Mouse (Mus musculus): ENCODE measurements around the gene Cnnm4.

Gene Cnnm4

DNA sequence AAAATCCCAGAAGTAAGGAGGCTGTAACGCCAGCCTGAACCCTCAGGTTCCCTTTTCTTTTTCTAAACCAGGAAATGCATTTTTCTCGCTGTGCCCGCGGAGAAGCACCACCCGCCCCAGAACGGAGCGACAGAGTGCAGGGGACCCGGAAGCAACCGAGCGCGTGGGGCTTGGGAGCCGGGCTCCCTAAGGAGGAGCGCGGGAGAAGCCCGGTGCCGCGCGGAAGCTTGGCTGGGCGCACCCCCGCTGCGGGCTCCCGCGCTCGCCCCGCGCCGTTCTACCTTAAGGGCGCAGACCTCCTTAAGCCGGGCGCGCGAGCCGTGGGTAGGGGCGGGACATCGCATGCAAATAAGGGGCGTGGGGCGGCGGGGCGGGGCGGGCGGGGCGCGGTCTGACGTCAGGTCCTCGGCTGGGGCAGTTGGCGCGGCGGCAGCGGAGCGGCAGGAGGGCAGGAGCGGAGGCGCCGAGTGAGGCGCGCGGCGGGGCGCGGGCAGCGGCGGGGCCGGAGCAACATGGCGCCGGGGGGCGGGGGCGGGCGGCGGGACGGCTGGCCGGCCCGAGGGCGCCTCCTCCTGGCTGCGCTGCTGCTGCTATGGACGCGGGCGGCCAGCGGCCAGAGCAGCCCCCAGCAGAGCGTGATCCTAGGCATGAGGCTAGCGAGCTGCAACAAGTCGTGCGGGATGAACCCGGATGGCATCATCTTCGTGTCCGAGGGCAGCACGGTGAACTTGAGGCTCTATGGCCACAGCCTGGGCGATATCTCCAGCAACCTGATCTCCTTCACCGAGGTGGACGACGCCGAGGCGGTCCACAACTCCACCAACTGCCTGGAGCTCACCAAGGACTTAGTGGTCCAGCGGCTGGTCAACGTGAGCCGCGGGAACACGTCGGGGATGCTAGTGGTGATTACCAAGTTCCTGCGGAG, at the start of gene Cnnm4:
TSS of gene Cnnm4 (plus strand) at position 440 of the 925 bp plus-strand sequence.
- DNase-seq, result peak; percentile 83 to 89

DNA sequence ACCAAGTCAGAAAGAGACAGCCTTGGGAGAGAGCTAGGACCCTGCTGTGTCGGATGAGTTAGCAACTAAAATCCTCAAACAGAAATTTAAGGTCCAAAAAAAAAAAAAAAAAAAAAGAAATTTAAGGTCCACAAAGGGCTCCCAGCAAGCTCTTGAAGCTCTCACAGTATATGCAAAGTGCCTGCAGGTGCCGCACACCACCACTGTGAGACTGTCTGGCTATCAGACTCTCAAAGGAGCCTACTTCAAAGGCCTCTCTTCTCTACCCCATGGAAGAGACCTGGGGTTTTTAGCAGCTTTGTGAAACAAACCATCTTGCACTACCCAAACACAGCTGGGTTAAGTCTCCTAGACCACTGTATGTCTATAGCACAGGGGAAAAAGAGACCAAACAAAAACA, 41.9 kb upstream of the Cnnm4 start:
- DNase-seq, result no peak

DNA sequence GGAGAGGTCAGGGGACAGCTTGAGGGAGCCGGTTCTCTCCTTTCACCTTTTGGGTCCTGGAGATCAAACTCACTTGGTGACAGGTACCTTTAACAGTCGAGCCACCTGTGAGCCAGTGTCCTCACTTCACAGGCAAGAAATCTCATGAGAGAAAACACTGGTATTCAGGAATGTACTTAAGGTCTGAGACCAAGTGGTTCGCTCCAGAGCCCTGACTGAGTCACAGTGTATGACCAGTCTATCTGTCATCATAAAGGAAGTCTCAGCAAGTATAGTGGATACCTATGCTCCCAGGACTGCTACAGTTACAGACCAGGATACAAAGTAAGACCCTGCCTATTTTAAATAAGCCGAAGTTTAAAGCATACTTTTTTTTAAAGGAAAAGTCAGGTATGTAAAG, 38.4 kb upstream of the Cnnm4 start:
- no peak for DNase-seq

DNA sequence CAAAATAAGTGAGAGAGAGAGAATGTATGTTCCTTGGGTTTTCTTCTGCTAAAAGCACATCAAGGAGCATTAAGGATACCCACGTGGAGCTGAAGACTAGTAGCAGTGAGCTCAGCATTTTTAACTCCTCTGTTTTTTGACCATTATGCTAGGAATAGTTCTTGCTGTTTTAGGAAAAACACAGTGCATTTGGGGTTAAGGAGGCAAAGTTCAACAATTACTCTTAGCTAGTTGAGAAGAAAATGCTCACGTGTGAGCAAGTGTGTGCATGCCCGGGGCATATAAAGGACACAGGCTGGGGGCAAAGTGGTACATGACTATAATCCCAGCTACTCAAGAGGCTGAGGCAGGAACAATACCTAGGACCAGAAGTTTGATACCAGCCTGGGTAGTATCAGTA, 37.8 kb upstream of the Cnnm4 start:
- DNase-seq, result no peak

DNA sequence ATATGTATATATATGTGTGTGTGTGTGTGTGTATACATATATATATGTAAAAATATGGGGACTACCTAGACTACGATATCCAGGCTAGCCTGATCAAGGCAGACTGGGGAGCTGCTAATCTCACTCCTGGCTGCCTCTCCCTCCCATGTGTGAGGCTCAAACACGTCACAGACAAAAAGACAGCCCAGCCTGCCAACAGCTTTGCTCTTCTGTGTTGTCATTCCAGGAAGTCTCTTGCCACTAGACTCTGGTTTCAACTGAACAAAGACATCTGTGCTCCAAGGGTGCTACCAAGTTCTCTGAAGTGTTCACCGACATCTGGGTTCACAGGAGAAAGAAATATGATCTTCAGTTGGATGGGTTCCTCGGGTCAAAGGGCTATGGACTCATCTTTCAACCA, 36.3 kb upstream of the Cnnm4 start:
- DNase-seq, result no peak

DNA sequence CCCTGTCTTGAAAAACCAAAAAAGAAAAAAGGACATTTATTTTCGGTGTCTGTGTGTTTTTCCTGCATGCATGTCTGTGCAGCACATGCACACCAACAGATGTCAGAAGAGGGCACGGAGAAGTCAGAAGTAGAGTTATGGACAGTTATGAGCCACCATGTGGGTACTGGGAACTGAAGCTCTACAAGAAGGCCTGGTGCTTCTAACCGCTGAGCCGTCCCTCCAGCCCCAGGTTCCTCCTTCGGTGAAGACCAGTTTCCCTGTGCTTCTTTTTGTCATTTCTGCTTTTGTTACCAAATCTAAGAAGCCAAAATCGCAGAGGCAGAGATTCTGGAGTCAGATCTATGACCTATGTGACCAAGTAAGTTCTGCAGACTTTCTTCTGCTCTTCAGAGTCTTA, 34.9 kb upstream of the Cnnm4 start:
- no peak for DNase-seq

DNA sequence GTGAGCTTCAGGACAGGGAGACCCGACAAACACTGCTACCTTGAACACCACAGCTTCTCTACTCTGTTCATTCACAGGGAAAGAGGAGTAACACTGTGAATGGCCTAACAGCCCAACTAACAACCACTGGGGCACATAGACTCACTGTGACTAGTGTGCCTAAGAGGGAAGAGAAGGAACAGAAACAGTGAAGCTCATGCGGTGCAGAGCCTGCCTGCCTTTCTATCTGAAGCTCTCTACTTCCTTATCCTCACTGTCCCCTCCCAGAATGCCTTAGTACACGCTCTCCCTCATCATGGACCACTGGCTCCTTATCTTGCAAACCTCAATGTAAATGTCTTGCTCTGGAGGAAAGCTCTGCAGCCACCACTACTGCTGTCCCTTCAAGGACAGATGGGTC, 34.2 kb upstream of the Cnnm4 start:
- DNase-seq, result no peak

DNA sequence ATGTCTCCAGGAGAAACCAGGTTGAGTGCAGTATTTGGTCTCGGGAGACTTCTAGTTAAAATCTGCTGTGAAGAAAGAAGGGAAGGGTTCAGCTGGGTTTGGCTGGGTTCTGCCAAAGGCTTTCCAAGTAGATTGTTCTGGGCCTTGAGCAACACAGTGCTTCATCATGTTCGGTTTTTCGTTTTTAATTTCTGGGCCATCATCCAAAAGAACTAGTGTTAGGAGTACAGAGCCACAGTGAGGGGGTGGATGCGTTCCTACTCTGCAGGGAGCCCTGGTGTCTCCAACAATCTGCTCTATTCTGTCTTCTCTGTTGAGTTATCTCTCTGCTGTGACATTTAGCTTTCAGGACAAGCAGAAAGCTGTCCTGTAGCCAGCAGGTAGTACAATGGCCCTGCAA, 30.3 kb upstream of the Cnnm4 start:
- peak; percentile 57 to 63 for DNase-seq

DNA sequence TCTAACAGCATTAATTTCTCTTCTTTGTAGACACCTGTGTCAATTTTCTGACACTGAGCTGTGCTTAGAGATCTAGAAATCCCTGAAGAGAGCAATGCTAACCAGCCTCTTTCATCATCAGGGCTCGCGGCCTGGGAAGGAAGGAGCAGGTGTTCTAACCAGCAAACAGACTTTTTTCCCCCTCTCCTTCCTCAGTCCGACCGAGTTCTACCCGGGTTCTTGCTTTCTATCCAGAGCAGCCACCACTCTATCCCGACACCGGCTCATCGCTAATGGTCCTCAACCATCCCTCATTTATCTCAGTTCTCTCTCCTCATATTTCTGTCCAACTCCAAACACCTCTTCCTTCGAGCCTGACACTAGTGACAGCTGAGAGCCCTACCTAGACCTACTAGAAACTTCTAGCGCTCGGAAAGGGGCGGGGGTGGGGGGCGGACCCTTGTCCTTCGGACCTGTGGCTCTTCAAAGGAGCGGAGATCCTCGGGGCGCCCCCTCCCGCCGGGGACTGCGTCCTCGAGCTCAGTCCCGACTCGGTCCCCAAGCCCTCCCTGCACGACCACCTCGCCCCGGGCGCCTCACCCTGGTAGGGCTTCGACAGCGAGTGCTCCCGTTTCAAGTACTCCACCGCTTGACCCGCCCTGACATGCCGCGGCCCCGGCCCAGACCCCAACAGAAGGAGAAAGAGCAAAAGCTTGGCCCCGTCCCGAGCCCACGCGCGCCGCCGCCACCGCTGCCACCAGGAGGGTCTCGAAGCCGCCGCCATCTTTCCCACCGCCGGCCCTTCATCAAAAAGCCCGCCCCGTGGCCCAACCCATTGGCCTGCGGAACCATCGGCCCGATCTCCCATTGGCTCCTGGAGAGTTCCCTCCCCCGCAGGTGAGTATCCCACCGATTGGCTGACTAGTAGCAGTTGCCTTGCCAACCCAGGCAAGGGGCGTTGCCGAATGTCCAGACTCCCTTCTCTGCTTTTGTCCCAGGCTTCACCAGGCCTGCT, 26.7 kb upstream of the Cnnm4 start, which contains the start of gene Lman2l:
TSS of gene Lman2l (minus strand) at position 801 of the 994 bp plus-strand sequence.
- peak; percentile 94 to 96 for DNase-seq

DNA sequence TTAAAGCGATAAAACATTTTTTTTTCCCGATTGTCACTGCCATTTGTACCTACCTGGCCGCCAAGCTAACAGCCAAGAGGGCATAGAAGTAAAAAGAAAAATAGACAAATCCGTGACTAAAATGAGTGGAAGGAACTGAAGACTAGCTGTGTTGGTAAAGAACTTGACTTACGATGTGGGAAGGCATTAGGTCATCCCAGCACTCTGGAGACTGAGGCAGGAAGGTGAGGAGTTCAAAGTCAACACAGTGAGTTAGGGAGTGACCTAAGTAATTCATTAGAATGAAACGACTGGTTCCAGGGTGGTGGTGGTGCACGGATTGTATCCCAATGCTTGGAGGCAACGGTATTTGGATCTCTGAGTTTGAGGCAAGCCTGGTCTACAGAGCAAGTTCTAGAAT, 25.9 kb upstream of the Cnnm4 start:
- DNase-seq, result no peak

DNA sequence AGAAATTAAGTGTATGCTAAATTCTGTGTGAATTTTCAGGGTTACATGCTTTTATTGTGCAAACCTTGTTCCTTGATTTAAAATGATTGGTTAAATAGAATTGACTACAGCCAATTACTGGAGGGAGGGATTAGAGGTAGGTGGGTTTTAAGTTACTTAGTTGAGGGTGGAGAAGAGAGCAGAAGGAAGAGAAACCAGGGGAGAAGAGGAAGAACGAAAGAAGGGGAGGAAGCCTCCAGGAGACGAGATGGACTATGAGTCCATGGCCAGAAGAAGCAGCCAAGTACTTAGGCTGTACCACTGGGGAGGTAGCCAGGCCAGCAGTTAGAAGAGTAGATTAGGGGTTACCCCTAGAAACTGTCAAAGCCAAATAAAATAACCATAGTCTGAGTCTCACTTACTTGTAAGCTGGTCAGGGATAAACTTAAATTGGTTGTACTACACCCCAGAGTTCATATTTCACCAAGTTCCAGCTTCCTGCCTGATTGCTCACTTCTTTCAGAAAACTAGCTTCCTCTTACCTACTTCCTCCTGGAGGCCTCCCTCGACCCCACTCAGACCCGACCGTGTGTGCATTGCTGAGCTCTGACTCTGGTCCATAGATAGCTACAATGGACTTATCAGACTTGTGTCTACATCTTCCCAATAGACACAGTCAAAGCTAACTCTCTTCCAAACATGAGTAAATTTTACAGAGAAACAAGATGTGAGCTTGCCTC, 25.2 kb upstream of the Cnnm4 start:
- DNase-seq, result no peak

DNA sequence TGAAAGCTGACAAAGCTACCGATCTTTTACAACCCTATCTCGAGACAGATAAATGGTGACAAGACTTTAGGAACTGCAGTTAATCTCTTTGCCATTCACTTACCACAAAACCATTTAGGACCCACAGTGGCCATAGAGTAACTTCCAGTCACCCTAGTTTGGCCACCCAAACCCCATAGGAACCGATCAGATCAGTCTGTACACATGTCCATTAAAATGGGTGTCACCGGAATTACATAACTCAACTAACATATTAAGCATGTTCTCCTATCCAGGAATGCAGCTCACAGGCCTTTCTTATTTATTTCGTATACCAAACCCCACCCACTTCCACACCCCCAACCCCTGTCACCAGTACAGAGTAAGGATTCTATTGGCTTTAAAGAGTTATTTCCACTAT, 24.6 kb upstream of the Cnnm4 start:
- DNase-seq, result no peak

DNA sequence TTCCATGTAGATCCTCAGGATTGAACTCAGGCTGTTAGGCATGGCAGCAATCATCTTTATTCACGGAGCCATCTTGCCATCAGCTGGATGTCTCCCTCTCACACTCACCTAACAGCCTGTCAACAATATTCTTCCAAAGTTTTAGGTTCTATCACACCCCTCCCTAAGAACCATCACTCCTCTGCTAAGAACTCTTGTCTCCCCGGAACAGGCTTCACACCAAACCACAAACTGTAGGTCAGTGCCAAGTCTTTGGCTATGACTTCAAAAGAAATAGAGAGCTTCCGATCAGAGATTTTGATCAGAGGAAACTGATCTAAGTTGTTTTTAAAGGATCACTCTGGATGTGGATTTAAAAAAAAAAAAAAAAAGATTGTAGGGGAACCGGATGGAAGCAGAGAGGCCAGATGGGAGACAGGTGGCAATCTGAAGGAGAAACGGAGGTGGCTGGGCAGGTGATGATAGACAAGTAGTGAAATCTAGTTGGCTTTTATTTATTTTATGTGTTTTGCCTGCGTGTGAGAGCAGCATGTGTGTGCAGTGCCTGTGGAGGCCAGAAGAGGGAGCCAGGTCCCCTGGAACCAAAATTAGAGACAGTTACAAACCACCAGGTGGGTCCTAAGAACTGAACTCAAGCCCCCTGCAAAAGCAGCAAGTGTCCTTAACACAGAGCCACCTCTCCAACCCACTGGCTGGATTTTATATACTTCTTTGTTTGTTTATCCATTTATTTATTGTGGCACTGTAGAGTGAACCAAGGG, 17.2 kb upstream of the Cnnm4 start:
- no peak for DNase-seq

DNA sequence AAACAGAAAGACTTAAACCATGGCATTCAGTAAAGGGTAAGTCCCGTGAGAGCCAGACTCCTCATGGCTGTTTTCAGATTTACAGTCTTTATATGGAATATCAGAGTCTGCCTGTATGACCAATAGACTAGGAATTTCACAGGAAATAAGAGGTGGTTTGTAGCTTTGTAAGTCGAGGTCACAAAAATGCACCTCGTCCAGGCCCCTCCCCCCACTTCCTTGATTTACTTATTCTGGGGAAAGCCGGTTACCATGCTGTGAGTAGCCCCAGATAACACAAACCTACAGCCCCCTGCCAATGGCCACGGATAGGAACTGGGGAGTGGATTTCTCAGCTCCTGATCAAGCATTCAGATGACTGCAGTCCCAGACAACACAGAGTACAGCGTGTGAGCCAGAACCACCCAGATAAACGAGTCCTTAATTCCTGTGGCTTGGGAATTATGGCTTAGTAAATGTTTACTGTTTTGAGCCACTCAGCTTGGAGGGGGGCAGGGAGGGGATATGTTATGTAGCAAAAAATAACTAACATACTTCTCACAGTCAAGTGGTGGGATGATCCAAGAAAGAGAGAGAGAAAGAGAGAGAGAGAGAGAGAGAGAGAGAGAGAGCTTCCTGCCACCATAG, 13.9 kb upstream of the Cnnm4 start:
- DNase-seq, result no peak

DNA sequence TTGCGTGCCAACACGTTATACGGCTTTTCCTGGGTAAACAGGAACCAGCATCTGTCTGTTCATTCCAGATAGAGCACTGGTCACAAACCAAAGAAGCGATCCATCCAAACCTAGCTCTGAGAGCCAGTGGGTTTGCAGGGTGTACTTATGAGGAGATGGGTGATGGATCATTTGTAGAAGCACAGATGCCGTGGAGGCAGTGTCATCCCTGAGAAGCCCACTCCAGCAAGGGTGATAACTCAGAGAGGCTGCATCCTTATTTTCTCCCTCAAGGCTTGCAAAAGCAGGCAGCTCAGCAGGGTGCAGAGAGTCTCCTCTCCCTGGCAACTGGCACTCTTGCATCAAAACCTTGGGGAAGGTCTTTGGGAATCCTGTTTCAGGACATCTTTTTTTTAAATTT, 13.3 kb upstream of the Cnnm4 start:
- no peak for DNase-seq

DNA sequence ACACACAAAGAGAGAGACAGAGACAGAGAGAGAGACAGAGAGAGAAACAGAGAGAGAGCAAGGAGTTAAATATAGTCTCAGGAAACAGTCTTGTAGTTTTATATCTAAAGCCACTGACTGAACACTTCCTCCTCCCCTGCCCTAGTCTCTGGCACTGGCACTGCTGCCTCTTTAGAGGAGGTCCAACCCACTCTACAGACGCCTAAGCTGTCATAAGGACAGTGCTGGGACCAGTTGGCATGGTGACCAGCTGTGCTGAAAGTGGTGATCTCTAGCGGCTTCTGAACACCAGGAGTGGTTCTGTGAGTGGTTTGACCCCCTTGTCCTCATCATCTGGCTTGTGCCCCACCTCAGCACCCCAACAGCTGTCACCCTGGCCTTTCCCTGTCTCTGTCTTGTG, 9.6 kb upstream of the Cnnm4 start:
- DNase-seq, result no peak

DNA sequence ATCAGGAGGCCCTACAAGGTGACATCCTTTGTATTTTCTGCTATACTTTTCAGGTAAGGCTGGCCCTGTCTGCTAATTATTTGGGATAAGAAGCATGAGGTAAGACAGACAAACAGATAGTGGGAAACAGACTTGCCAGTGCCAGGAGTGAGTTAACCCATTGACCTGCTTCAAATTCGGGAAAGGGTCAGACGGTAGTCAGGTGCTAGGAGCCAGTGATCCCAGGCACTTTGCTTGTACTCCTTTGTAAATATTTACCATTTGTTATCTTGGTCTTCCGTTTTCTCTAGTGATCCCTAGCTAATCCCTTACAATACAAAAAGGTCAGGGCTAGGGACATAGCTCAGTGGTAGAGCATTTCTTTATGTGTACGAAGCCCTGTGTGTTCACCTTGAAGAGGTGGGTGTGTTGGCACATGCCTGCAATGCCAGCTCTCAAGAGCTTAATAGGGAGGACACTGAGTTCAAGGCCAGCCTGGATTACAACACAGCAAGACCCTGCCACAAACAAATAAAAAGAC, 5.7 kb upstream of the Cnnm4 start:
- no peak for DNase-seq

DNA sequence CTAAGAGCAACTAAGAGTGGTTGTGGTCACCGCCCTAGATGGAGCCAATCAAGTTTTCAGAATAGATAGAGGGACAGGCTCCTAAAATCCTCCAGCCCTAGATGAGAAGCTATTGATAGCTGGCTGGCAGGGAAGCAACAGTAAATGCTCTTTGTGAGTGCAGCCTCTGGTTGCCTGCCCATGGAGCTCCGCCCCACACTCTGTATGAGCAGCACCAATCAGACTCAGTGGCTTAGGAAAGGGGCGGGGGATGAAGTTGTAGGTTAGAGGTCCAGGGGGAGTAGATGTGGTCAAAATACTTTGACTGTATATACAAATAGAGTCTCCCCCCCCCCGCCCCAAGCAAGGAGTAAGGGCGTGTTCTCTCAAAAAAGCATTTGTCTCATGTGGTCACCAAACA, 4.0 kb upstream of the Cnnm4 start:
- no peak for DNase-seq

DNA sequence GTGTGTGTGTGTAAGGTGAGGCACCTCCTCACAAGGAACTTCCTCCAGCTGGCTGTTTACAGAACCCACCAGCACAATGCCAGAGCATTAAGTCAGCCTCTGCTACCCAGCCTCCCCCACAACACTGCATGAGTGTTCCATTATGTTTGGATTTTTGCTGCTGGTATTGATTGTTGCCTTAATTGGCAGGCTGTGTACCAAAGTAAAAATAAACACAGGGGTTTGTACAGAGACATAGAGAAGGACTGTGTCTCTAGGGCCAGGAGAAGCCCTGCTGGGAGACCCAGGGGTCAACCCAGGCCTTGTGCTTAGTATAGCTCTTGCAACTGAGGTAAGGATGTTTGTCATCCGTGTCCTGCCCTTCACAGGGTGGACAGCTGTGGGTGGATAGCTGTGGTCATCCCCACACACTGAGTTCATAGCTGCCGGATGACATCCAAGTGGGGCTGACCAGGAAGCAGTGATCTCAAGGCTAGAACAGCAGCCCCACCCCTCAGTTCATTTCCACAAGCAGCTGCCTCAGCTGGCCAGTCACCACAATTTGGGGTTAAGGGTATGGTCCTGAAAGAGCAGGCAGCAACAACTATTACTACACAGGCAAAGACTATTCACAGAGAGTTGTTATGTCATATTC, 1.5 kb upstream of the Cnnm4 start:
- no peak for DNase-seq

DNA sequence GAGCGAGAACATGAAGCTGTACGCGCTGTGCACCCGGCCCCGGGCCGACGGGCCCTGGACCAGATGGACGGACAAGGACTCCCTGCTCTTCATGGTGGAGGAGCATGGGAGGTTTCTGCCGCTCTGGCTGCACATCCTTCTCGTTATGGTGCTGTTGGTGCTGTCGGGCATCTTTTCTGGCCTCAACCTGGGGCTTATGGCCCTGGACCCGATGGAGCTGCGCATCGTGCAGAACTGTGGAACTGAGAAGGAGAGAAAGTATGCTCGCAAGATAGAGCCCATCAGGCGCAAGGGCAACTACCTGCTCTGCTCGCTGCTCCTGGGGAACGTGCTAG, 653 bp downstream of the Cnnm4 start:
- DNase-seq, result peak in 1 of 2 experiments; percentile 53

DNA sequence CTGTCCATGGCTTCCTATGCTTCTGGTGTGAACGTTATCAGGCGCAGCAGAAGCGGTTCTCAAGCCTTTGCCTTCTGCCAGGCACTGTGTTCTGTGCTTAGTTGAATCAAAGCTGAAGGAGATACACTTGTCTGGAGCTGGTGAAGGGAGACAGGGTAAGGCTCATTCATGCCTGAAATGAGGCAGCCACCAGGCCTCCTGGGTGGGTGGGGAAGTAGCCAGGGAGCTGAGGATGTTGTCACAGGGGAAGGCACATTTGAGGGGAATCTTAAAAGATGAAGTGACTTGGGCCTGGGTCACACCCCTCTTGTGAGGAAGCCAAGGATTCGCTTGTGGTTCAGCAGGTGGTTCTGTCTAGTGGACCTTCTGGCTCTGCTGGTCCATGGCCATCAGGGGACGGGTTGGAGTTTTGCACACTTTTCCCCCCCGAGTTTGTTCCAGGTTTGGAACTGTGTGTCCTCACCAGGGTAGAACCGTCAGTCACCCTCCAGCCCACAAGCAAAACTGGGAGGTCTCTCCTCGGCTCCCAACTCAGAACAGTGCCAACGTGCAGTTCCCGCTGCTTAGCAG, 1.9 kb downstream of the Cnnm4 start:
- no peak for DNase-seq

All from cerebellum, postnatal 36 days (tissue).